Mouse (Mus musculus) small intestine, adult 2 months (tissue): ENCODE measurements around the gene Dusp2.

ENCODE experiments used
- CTCF ChIP-seq: fragments of 200-500 bp; IDR thresholded peaks from 2 replicates; pipeline ENCODE4 v1.5.1; 2012; ENCODE audit warnings: low read depth, mild to moderate bottlenecking, control low read depth, inconsistent platforms, low read length, moderate library complexity, mixed read lengths; ENCODE audit not compliant: insufficient replicate concordance, insufficient read length; ENCODE audit errors: extremely low read depth
- POLR2A ChIP-seq: fragments of 200-500 bp; IDR thresholded peaks from 2 replicates; pipeline ENCODE4 v1.6.1; 2012; ENCODE audit warnings: low read depth, mild to moderate bottlenecking, control low read depth, inconsistent platforms, low read length, moderate library complexity

DNA sequence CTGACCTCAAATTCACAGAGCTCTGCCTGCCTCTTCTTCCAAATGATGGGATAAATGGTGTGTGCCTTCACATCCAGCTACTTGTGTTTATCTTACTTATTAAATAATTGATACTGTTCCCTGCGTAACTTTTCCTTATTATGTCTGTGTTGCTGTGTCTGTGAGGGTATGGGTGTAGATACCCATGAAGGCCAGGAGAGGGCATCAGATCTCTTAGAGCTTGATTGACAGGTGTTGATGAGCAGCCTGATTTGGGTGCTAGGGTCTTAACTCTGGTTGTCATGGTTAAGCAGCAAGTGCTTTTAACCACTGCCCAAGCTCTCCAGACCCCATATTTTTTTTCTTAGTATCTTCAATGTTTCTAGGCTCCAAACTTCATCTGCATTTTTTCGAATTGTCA lies 27.3 kb upstream of the Dusp2 start:
- TF ChIP-seq CTCF (no peak), POLR2A (no peak)
